Mouse (Mus musculus): Measurements from ENCODE around the gene Slc26a11.

Gene Slc26a11

DNA sequence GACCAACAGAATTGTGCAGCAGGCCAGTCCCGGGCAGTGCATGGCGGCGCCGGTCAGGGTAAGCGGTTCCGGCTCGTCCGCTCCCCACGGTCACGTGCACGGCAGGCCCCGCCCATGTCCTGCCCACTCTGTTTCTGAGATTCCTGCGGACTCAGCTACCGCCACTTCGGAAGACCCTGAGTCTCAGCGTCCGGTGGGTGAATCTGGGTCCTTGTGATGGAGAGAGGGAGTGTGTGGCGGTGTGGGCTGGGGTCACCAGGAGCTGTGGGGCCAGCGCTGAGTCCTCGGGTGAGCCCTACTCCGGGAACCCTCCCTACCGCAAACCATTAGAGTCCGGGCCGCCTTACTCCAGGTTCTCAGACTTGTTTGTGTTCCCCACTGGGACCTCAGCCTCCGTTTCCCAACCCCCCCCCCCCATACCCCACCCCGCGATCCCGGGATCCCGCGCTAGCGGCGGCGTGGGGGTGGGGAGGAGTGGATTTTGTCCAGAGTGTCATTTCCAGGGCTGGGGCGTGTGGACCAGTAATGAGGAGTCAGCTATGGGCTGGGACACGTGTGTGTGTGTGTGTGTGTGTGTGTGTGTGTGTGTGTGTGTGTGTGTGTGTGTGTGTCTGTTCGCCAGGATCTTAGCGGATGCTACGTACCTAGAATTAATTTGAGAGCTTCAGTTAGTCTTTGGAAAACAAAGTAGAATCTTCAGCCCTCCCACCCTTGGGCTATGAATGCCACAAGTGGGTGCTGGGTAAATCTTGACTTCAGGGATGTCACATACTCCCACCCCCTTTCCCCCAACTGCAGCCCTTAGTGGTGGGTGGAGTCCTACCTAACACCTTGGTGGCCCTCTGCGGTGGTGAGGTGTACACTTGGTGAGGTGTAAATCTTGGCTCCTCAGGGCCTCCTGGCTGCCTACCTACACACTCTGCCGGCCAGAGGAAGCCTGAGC lies at the start of gene Slc26a11, which contains the start of gene Sgsh:
Gene Slc26a11 (plus strand): TSS at position 115 of the 943 bp plus-strand sequence.
Gene Sgsh (minus strand): TSS at position 94 of the 943 bp plus-strand sequence.
- peak; percentile 55 for DNase-seq (ENCODE audit: low read depth)

DNA sequence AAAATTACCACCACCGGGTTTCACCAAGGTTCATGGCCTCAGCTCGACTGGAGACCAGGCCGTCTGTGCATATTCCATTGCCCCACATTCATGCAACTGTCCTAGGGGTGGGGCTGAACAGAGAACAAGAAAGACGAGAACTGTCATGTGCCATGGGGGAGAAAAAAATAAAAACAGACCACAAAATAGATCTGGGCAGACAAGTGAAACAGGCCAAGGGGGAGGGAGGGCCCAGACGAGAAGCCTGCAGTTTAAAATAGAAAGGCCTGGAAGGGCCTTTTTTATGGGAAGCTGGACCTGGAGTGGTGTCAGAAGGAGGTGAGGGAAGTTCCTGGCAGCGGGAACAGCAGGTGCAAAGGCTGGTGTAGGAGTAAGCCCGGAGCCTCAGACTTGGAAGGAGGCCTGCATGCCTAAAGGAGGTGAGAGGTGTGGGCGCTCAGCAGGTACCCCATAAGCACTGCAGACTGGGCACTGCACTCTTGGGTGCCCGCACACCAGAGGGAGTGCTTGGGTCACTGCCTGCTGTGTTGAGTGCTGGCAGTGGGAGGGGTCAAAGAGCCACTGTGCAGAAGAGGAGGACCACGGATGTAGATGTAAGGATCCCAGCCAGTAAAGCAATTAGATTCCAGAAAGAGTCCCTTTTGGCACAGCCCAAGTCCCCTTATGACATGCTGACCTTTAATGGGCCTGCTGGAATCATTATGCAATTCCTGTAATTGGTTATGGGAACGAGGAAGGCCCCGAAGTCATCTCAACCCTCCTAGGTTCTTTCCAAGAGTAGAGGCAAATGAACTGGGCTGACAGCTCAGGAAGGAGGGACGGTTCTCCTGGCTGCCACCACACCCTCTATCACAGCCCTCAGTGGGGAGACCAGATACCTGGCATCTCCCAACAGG lies 48.3 kb upstream of the Slc26a11 start:
- DNase-seq (ENCODE audit: low read depth), result no peak

DNA sequence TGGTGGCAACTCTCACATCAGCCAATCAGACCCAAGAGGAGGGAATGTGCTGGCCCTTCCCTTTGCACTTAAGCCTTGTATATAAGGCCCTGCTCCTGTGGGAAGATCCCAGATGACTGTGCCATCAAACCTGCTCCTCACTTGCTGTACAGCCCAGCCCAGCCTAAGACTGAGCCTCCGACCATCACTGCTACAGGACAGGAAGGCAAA lies 47.8 kb upstream of the Slc26a11 start, which contains the start of gene Card14:
Gene Card14 (plus strand): TSS at position 111 of the 210 bp plus-strand sequence.
- DNase-seq (ENCODE audit: low read depth), result no peak

DNA sequence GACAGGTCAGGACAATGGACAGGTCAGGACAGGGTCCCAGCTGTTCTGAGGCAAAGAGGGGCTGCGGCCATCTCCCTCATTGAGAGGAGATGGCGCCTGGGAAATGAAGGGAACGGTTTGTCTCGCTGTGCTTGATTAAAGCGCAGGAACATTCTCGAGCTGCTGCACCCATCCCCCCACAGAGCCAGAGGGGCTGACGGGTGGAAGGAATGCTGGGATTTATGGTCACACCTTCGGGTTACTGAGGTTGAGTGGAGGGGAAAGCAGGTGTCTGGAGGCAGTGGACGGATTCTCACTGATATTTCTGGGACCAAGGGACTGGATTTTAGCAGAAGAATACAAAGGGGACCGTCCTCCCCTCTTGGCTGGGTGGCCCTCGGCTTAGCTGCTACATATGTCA lies 47.4 kb upstream of the Slc26a11 start:
- no peak for DNase-seq (ENCODE audit: low read depth)

DNA sequence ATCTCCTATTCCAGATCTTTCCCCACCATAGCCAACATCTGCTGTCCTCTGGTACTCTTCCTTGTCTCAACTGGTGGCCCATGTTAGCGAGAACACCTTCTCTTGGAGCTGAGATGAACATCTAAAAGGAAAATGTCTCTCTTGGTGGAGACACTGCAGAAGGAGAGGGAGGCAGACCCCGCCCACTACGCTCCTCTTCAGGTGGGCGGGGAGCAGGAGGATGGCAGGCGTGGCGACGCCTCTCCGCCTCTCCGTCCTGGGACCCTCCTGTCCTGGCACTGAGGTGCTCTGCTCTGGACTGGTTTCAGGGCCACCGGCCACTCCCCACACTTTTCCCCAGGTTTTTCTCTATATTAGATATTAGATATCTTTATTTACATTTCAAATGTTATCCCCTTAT lies 44.7 kb upstream of the Slc26a11 start:
- DNase-seq (ENCODE audit: low read depth), result no peak

DNA sequence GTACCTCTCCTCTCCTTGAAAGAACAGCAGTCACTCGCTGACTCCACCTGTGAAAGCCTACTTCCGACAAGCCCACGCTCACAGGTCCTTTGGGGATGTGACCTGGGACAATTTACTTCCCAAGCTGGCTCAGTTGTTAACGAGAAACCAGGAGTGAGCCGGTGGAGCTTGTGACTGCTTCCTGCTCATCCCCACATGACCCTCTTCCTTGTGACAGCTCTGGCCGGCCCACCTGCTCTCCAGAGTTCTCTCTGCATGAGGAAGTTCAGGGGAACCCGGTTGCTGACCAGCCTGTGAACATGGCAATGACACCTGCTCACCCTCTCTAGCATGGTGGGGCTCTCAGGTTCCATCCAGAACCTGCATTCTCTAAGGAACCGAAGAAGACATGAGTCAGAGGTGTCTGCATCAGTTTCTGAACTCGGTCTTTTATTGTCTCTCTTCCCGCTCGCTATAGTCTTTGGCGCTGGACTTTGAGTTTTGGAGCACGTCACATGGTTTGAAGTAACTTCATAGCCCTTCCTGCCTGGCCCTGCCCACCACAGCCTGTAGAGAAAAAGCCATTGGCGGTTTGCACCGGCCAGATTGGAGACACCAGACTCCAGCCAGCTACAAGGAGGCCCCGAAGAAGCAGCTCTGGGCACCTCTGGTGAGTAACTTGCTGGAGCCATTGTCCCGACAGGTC lies 41.0 kb upstream of the Slc26a11 start:
- DNase-seq (ENCODE audit: low read depth), result no peak

DNA sequence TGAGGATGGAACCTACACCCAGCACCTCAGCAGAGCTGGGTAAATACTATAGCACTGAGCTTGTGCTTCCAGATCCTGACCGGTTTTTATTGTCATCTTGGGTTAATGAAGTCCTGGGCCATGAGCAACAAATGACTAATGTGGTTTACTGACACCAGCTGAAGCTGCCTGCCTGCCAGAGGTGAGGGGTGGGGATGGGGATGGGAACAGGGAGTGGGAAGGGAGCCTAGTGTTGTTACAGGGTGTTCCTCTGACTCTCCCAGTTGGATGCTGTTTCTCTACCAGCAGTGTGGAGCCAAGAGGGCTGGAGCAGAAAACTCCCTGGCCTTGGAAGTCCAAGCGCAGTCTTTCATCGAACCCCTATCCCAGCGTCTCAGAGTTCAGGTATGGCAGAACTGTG lies 38.6 kb upstream of the Slc26a11 start:
- DNase-seq (ENCODE audit: low read depth), result no peak

DNA sequence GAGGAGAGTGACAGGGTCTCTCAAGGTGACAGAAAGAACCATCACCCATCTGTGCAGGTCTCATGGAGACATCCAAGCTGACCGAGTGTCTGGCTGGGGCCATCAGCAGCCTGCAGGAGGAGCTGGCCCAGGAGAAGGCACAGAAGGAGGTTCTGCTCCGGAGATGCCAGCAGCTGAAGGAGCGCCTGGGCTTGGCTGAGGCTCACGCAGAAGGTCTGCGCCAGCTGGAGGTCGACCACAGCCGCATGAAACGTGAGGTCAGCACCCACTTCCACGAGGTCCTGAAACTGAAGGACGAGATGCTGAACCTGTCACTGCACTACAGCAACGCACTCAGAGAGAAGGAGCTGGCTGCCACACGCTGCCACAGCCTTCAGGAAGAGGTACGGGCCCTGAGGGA lies 32.8 kb upstream of the Slc26a11 start:
- no peak for DNase-seq (ENCODE audit: low read depth)

DNA sequence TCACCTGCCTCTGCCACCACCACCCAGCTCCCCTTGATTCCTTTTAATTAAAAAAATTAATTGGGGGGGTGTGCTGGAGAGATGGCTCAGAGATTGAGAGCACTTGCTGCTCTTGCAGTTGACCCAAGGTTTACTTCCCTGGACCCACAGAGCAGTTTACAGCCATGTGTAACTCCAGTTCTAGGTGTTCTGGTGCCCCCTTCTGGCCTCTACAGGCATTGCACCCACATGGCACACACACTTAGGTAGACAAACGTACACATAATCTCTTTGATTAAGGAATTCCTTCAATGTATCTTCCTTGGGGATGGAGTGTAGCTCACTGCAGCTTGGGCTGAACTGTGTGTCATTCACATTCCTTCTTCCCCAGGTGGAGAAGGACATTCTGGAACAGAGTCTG lies 30.3 kb upstream of the Slc26a11 start:
- DNase-seq (ENCODE audit: low read depth), result no peak

DNA sequence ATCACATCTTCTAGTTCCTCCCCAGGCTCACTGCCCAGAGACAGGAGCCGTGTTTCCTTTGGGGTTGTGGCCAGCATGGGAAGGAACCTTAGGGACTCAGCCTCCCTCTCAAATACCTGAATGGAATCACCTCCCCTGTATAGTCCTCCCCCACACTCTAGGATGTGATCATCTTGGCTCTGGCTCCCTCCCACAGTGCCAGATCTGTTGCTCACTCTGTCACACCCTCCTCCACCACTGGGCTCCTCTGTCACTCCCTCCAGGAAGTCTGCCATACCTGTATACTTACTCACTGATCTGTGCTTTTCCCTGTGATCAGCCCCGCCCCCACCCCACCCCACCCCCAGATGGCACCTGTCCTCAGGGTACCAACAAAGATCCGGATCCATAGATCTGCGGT lies 24.8 kb upstream of the Slc26a11 start:
- DNase-seq (ENCODE audit: low read depth), result no peak

DNA sequence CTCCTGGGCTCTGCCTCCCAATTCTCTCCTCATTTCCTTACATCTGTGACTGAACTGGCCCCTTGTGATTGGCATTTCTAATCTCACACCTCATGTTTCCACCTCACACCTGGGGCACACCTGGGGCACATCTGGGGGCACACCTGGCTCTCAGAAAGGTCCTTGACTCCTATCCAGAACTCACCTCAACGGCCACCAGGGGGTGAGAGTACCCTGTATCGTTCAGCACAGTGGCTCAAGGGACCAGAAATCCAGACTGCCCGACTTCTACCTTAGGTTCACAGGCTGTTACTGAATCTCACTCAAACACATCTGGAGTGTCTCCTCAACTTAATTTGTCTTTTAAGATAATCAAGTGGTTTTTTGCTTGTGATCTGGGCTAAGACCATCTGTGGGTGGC lies 23.4 kb upstream of the Slc26a11 start:
- DNase-seq (ENCODE audit: low read depth), result no peak

DNA sequence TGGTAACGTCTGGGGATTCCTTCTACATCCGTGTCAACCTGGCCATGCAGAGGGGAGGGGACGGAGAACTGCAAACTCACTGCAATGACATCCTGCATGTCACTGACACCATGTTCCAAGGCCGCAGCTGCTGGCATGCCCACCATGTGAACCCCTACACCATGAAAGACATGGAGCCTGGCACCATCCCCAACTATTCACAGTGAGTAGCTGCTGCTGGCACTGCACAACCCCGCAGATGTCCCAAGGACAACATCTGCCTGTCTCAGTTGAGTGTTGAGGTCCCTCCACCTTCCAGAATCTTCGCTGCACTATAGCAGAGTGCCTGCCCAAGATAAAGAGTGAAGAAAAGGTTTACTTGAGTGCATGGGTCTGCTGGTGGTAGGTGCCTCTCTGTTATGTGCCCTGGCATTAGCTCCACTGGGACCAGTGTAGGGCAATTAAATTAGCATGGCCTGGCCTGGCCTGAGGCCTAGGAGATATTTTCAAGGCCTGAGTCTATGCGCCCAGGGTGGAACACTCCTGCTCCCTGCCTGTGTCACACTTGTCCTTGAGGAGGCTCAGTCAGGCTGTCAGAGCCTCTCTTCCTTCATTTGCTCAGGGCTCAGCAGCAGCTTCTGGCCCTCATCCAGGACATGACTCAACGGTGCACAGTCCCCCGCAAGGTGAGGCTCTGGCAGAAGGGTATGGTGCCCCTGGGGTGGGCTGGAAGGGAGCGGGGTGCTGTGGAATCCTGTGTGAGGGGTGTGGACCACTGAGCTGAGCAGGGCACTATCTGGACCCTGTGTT lies 16.9 kb upstream of the Slc26a11 start:
- no peak for DNase-seq (ENCODE audit: low read depth)

DNA sequence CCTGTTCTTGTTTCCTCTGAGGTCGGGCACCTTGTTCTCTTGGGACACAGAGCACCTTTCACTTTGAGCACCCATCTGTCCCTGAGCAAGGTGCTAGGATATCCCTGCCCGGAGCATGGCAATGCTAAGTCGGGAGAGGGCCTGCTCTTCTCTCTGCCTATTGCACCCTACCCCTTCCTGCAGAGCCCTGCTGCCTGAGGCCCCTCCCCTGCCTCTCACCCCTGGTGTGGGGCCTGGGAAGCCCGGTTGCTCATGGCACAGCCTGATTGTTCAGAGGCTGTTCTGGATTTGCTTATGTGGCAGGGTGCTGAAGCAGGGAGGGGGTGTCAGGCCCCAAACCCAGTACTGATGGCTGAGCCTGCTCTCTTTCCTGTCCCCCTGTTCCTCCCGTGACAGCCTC lies 16.2 kb upstream of the Slc26a11 start:
- no peak for DNase-seq (ENCODE audit: low read depth)

DNA sequence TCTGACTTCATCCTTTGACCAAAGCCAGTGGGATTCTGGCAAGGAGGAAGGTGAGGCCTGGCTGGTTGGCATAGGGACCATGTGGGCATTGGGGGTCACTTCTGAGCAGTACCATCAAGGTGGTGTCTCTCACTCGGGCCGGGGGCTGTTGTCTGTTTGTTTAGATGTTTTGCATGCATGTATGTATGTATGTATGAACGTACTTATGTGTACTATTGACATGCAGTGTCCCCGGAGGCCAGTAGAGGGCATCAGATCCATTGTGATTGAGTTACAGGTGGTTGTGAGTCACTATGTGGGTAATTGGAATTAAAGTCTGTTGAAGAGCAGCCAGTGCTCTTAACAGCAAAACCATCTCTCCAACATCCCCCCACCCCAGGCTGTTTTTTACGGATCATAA lies 15.7 kb upstream of the Slc26a11 start:
- peak; percentile 84 for DNase-seq (ENCODE audit: low read depth)

DNA sequence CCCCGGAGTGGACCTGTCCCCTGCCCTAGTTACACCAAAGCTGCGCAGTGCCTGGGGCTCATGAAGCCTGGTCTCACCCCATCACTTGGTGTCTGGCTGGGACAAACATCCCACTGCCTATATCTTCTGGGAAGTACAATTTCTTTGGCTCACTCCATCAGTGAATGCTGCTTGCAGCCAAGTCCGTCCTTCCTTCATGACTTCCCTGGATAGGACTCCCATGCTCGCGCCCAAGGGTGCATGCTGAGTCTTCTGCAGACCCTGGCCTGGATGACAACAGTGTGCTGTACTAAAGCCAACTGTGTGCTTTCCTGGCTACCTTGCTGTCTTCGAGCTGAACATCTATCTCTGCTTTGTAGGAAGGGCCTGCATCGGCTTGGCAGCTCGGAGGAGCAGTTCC lies 11.2 kb upstream of the Slc26a11 start:
- DNase-seq (ENCODE audit: low read depth), result no peak

DNA sequence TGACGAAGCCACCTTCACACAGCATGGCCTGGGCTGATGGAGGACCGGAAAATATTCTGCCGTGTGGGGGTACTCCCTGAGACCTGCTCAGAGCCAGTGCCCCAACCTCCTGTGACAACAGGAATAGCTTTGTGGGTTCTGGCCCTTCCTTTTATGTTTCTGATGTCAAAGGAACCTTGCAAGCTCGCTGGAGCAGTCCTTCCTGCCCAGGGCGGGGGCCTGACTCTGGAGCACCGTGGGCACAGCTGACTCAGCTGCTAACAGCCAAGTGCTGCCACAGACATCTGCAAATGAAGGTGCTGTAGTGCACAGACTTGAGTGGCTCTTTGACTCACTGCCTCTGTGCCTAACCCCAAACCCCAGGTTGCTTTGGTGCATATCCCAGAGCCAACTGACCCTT lies 10.5 kb upstream of the Slc26a11 start:
- no peak for DNase-seq (ENCODE audit: low read depth)

DNA sequence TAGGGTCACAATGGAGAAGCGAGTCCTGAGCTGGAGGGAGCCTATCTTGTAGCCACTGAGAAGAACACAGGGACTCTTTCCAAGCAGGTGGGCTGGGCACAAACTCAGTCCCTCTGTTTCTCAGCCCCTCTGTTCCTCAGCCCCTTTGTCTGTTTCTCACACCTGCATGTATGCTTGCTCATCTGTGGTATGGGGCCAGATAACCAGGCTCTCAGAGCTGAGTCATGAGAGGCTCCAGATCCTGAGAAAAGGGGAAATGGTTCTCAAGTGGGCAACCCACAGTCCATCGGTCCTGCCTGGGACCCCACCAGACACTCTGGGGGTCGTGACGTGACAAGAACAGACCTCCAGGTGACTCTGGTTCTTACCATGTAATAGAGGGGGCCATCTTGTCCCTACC lies 8.2 kb upstream of the Slc26a11 start:
- DNase-seq (ENCODE audit: low read depth), result no peak

DNA sequence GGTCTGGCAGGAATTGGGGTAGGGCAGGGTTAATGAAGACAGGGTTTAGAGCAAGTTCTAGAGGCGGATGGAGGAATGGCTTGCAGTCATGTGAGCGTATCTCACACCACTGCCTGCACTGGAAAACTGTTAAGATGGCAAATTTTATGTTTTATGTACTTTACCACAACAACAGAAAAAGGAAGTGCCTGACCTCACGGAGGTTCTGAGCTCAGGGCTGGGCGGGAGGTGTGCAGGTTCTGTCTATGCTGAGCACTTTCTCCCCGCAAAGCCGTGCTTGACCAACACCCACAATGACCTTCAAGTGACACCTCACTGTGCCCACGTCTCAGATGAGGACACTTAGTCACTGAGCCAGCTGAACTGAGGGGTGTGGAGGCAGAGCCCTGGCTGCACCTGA lies 3.2 kb upstream of the Slc26a11 start:
- no peak for DNase-seq (ENCODE audit: low read depth)

DNA sequence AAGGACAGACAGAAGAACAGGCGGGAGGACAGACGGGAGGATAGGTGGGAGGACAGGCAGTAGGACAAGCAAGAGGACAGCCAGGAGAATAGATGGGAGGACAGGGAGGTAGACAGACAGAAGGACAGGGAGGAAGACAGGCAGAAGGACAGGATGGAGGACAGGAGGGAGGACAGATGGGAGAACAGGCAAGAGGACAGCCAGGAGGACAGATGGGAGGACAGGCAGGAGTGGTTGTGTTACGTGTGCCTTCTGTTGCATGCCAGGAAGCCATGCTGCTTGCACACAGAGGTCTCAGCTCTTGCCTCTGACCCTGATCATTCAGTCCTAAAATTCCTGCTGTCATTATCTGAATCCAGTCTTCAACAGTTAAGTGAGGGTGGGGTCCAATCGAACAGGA lies 1.4 kb upstream of the Slc26a11 start:
- DNase-seq (ENCODE audit: low read depth), result no peak

DNA sequence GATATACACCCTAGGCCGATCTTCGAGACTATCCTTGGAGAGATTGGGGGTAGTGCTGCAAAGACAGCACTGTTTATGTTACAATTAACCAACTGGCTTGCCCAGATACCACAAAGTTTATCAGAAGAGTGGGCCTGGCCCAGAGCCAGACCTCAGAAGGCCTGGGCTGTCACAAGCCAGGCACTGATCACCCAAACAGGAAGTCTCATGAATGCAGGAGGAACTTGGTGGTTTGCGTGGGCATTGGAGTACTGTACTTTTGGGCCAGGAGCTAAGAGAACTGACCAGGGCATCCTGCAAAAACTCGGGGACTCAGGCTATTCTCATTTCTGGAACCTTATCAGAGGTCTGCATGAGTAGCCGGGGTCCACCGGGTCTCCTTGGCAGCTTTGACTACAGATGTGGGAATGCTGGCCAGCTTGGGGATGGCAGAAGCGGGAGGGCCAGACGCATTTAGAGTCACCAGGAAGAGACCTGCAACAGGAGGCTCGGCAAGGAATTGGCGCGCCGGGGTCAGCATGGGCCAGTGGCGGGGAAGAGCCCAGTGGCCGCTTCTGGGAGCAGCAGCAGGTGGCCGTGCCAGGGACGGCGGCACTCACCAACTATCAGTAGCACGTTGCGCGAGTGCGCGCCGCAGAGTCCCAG lies 437 bp upstream of the Slc26a11 start:
- DNase-seq (ENCODE audit: low read depth), result peak; percentile 73

DNA sequence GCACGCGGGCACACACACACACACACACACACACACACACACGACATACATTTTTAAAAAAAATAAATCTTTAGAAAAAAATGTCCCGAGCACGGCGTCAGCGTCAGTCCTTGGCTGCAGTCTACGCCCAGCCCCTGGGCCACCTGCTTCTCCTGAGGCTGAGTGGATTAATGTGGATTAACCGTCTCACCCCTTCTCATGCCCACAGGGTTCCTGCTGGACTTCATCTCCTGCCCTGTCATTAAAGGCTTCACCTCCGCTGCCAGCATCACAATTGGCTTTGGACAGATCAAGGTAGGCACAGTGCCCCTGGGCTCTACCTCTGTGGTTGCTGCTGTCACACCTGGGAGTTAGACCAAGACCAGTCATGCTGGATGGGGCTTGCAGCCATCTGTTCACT lies 3.7 kb downstream of the Slc26a11 start:
- no peak for DNase-seq (ENCODE audit: low read depth)
